8 mouse cellular contexts compared by ENCODE assay signal in the genomic region with DNA sequence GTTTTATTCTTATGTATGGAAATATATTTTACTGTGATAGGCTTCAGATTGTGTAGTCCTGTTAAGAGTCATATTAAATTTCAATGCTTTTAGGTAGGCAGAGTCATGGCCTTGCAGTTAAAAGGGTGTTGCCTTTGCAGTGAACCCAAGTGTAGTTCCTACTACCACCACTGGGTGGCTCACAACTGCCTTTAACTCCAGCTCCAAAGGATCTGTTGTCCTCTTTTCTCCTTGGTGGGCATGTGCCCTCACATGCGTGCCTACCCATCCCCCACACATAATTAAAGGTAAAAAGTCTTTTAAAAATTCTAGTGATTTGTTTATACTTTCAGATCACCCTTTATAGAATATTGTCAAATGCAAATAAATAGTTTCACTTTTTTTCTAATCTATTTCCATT. TPM values are rescaled to one million over a fixed set of nuclear protein-coding genes. Genes with fewer than 3 reads are reported as not detected.
DNase-seq lines count a peak whose midpoint lies in the region; ATAC-seq and TF ChIP-seq lines count a peak whose summit lies in the region.

No protein-coding gene starts in this region.

- no peak for TF ChIP-seq POLR2A in lung, adult 2 months (IDR thresholded peaks at IDR 0.05; ENCODE audit: borderline replicate concordance, extremely low read depth, low read depth, low read length)

- no peak overlapping the region for H3K9ac ChIP-seq in embryonic facial prominence, embryonic 11.5 days (replicated peaks; ENCODE audit: low read length)

- no peaks in the 10 kb centered on the region for H3K9me3 ChIP-seq in embryonic facial prominence, embryonic 11.5 days (replicated peaks; ENCODE audit: control insufficient read depth, low read length)
- no peaks in the 10 kb centered on the region for H3K9me3 ChIP-seq in heart, embryonic 10.5 days

- peak; percentile 73 to 81 for DNase-seq in adrenal gland, postnatal 36 days
- DNase-seq in embryonic facial prominence, embryonic 11.5 days (ENCODE audit: low spot score) = peak; percentile 86
- DNase-seq in heart, embryonic 10.5 days (ENCODE audit: low spot score) = peak; percentile 80
- DNase-seq in kidney, postnatal 4 days = peak; percentile 83 to 85
- peak; percentile 65 for DNase-seq in lung, adult 2 months
- DNase-seq in ovary, postnatal 14 days (ENCODE audit: low spot score) = peak; percentile 64
- DNase-seq in thymus, postnatal 10 days (ENCODE audit: low spot score in 2 of 2) = peak; percentile 57 to 76

- H3K27ac ChIP-seq in embryonic facial prominence, embryonic 11.5 days (replicated peaks; ENCODE audit: low read depth, low read length) = no peak overlapping the region
- H3K27ac ChIP-seq in heart, embryonic 10.5 days = no peak overlapping the region

- H3K4me2 ChIP-seq in embryonic facial prominence, embryonic 11.5 days (ENCODE audit: low read depth, low read length) = no peak overlapping the region

- peak; percentile 65 for TF ChIP-seq CTCF in lung, adult 2 months (IDR thresholded peaks at IDR 0.05; ENCODE audit: insufficient read depth, low read length)

- H3K36me3 ChIP-seq in embryonic facial prominence, embryonic 11.5 days (replicated peaks; ENCODE audit: control insufficient read depth, insufficient read depth, low read depth, low read length) = no peaks in the 10 kb centered on the region
- peaks cover 5% of the 10 kb centered on the region; the same call in 1 of the 2 replicates for H3K36me3 ChIP-seq in heart, embryonic 10.5 days

- ATAC-seq in CD4-positive, CD25-positive, alpha-beta regulatory T cell, adult 4 months = peak; percentile 75
- ATAC-seq in embryonic facial prominence, embryonic 11.5 days (replicated peaks; ENCODE audit: insufficient number of reproducible peaks, low FRiP score, low TSS enrichment, low read depth) = peak; percentile 67; the same call in 1 of the 2 replicates

- H3K4me1 ChIP-seq in embryonic facial prominence, embryonic 11.5 days (ENCODE audit: control insufficient read depth, insufficient read depth, low read length) = no peaks in the 10 kb centered on the region
- no peaks in the 10 kb centered on the region for H3K4me1 ChIP-seq in heart, embryonic 10.5 days
- no peaks in the 10 kb centered on the region for H3K4me1 ChIP-seq in lung, adult 2 months (ENCODE audit: control insufficient read depth, insufficient read depth, low read length)

- WGBS in embryonic facial prominence, embryonic 11.5 days = 0% methylated on average over 1 of the region's 1 CpGs
- WGBS in heart, embryonic 10.5 days = 4% methylated on average over 1 of the region's 1 CpGs
- WGBS in lung, adult 2 months = 3% methylated on average over 1 of the region's 1 CpGs

- no peak overlapping the region for H3K4me3 ChIP-seq in embryonic facial prominence, embryonic 11.5 days (ENCODE audit: low read depth, low read length)
- no peak overlapping the region for H3K4me3 ChIP-seq in heart, embryonic 10.5 days
- no peak overlapping the region for H3K4me3 ChIP-seq in lung, adult 2 months (replicated peaks; ENCODE audit: extremely low read depth, low read depth, low read length)

- H3K27me3 ChIP-seq in embryonic facial prominence, embryonic 11.5 days (ENCODE audit: control insufficient read depth, insufficient read depth, low read length) = no peaks in the 10 kb centered on the region
- no peaks in the 10 kb centered on the region for H3K27me3 ChIP-seq in heart, embryonic 10.5 days (ENCODE audit: insufficient read depth, poor library complexity, severe bottlenecking)

RNA-seq across cellular contexts. Expression of a gene that starts 31.5 kb away (rescaled TPM):
- polyA plus RNA-seq in CD4-positive, CD25-positive, alpha-beta regulatory T cell, adult 4 months (2017; shearing (Covaris generic)) = 10 to 100 TPM; 64.3 to 64.7 TPM
- total RNA-seq in adrenal gland, postnatal 36 days (2021) = under 1 TPM; 0.30 TPM
- 0.38 and 0.75 TPM in 2 replicates for polyA plus RNA-seq in embryonic facial prominence, embryonic 11.5 days (2014; fragmentation: Nextera tagmentation; extraction: Ambion mirVana)
- not detected in 2 replicates for polyA plus RNA-seq in heart, embryonic 10.5 days (2016; fragmentation: Nextera tagmentation; extraction: Ambion mirVana)
- 2.0 and 4.6 TPM in 2 replicates for polyA plus RNA-seq in lung, adult 2 months (2012; rRNA removed)

RNA-seq across cellular contexts. Expression of a gene that starts 34.0 kb away (rescaled TPM):
- 10 to 100 TPM; 11.8 to 17.9 TPM for polyA plus RNA-seq in CD4-positive, CD25-positive, alpha-beta regulatory T cell, adult 4 months (2017; shearing (Covaris generic))
- 10 to 100 TPM; 53.2 to 62.6 TPM for total RNA-seq in adrenal gland, postnatal 36 days (2021)
- polyA plus RNA-seq in embryonic facial prominence, embryonic 11.5 days (2014; fragmentation: Nextera tagmentation; extraction: Ambion mirVana) = 32.0 and 35.8 TPM in 2 replicates
- polyA plus RNA-seq in heart, embryonic 10.5 days (2016; fragmentation: Nextera tagmentation; extraction: Ambion mirVana) = 35.6 and 39.6 TPM in 2 replicates
- polyA plus RNA-seq in lung, adult 2 months (2012; rRNA removed) = 18.5 and 28.1 TPM in 2 replicates

RNA-seq across cellular contexts. Expression of a gene that starts 34.1 kb away (rescaled TPM):
- 10 to 100 TPM; 38.6 TPM for polyA plus RNA-seq in CD4-positive, CD25-positive, alpha-beta regulatory T cell, adult 4 months (2017; shearing (Covaris generic))
- total RNA-seq in adrenal gland, postnatal 36 days (2021) = 10 to 100 TPM; 29.6 to 39.0 TPM
- polyA plus RNA-seq in embryonic facial prominence, embryonic 11.5 days (2014; fragmentation: Nextera tagmentation; extraction: Ambion mirVana) = 13.0 and 16.4 TPM in 2 replicates
- polyA plus RNA-seq in heart, embryonic 10.5 days (2016; fragmentation: Nextera tagmentation; extraction: Ambion mirVana) = 13.9 and 14.0 TPM in 2 replicates
- 11.6 and 18.9 TPM in 2 replicates for polyA plus RNA-seq in lung, adult 2 months (2012; rRNA removed)

Comparison
In these comparisons a context has a peak if more than half of its experiments do, and no peak if none do; other contexts are left out.
1. RNA of a gene that starts 31.5 kb away (polyA plus RNA-seq): 64.3 to 64.7 TPM in CD4-positive, CD25-positive, alpha-beta regulatory T cell, adult 4 months; 2.0 to 4.6 TPM in lung, adult 2 months, 0.38 to 0.75 TPM in embryonic facial prominence, embryonic 11.5 days and not detected in heart, embryonic 10.5 days; every median in the first group is over 10 times any median in the second.
2. Peak in every context shown above with its lines, with median percentiles within 50 percentile points of each other: DNase-seq.